Mouse (Mus musculus): Measurements from ENCODE around the gene Rbm19. TPM values are rescaled to one million over a fixed set of nuclear protein-coding genes. Genes with fewer than 3 reads are reported as not detected.
A peak's percentile ranks its signal among the peaks of the same experiment; 100 is the strongest.

The Rbm19 gene
- polyA plus RNA-seq, 1 experiment from 2014 or later, result 31.4 TPM

DNA sequence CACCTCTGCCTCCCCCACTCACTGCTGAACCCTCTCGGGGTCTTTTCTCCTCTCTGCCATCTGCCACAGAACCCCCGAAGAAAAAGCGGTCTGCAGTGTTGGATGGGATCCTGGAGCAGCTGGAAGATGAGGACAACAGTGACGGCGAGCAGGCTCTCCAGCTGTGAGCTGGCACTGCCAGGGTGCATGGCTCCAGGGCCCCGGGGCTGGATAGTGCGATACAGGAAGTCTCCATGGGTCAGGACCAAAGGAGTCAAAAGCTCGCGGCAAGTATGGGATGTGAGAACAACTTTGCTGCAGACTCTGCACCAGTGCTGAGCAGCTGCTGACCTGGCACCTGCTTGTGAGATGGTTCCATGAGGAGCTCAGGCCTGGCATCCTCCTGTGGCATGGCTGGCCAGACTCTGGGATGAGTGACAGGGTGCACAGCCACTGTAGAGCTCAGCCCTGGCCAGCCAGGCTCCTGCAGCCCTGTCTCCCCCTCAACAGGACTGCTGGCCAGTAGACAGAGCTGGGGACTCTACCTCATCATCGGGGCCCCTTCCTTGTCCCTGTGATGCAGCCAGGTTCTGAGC, 81.6 kb downstream of the Rbm19 start:
- DNase-seq (ENCODE audit: low spot score), result no peak
- 89% methylated on average over 10 of the region's 10 CpGs for WGBS

DNA sequence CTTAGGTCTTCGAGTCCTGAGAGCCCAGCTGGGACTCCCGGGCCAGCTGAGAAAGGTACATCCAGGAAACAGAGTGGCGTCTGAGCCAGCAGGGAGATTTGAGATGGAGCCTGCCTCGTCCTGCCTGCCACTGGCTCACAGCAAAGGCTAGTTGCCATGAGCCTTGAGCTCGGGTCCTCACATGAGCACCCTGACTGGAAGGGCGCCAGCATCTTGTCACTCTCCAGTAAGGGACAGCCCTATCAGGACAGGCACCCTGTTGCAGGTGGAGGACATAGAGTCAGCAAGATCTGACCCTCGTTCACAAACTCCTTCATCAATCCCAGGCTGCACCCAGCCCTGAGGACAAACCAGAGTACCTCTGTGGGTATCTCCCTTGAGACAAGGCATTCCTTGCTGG, 83.6 kb downstream of the Rbm19 start:
- peaks cover 32% of the 10 kb centered on the region for H3K36me3 ChIP-seq
- DNase-seq (ENCODE audit: low spot score), result no peak
- 90% methylated on average over 7 of the region's 7 CpGs for WGBS
- peaks cover 18% of the 10 kb centered on the region for H3K4me1 ChIP-seq
- peaks cover 10% of the 10 kb centered on the region; the same call in 1 of the 2 replicates for H3K27me3 ChIP-seq (ENCODE audit: insufficient read depth, poor library complexity, severe bottlenecking)
- H3K9me3 ChIP-seq, result no peaks in the 10 kb centered on the region
- no peak overlapping the region for H3K4me3 ChIP-seq
- no peak overlapping the region for H3K27ac ChIP-seq

More for the DNA sequence above, 81.6 kb downstream of the Rbm19 start:
- Histone ChIP-seq H3K27me3 (ENCODE audit: insufficient read depth, poor library complexity, severe bottlenecking) (0 out of 2 replicates have a peak, but pooled peaks cover 4% of the 10 kb centered on the region), H3K27ac (no peak overlapping the region), H3K36me3 (peaks cover 37% of the 10 kb centered on the region), H3K9me3 (no peaks in the 10 kb centered on the region), H3K4me3 (no peak overlapping the region), H3K4me1 (peaks cover 35% of the 10 kb centered on the region)

- 59% methylated on average over 3 of the region's 3 CpGs for WGBS
- Histone ChIP-seq H3K4me3 (no peak overlapping the region), H3K36me3 (peaks cover 14% of the 10 kb centered on the region), H3K4me1 (peaks cover 18% of the 10 kb centered on the region), H3K27ac (no peak overlapping the region), H3K27me3 (ENCODE audit: insufficient read depth, poor library complexity, severe bottlenecking) (peaks cover 47% of the 10 kb centered on the region), H3K9me3 (no peaks in the 10 kb centered on the region)
- no peak for DNase-seq (ENCODE audit: low spot score)
Measured at GRCm38 (mm10) chr5:120204316-120204715, 88.1 kb downstream of the Rbm19 start.

DNA sequence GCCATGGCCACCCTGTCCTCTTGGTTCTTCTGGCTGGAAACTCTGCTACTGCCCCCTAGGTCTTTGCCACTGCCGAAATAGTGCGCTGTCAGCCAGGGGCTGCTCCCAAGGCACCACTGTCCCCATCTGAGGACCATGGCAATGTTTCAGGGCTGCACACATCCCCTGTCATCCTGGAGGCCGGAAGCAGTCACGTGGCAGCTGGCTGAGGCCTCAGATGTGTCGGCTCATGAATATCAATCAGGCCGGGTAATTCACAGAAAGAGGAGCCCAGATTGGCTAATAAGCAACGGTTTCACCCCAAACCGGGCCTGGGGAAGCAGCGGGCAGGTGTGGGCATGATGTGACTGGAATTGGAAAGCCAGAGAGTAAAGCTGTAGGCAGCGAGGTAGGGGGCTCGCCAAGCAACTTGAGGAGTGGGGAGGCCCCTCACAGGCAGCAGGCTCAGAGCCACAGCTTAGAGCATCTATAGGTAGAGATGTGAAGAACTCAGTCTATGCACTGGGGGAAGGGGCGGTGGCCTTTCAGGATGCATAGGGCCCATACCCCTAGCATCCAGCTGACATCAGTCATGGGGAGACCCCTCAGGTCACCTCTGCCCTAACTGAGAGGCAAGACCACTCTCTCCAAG, 90.2 kb downstream of the Rbm19 start:
- no peak for DNase-seq (ENCODE audit: low spot score)
- H3K36me3 ChIP-seq, result no peaks in the 10 kb centered on the region
- H3K27ac ChIP-seq, result no peak overlapping the region
- WGBS, result 67% methylated on average over 12 of the region's 12 CpGs
- H3K4me1 ChIP-seq, result peaks cover 28% of the 10 kb centered on the region
- peaks cover 68% of the 10 kb centered on the region for H3K27me3 ChIP-seq (ENCODE audit: insufficient read depth, poor library complexity, severe bottlenecking)
- H3K4me3 ChIP-seq, result no peak overlapping the region
- H3K9me3 ChIP-seq, result no peaks in the 10 kb centered on the region

- Histone ChIP-seq H3K4me1 (peaks cover 28% of the 10 kb centered on the region), H3K4me3 (no peak overlapping the region), H3K27me3 (ENCODE audit: insufficient read depth, poor library complexity, severe bottlenecking) (peaks cover 72% of the 10 kb centered on the region), H3K36me3 (no peaks in the 10 kb centered on the region), H3K27ac (no peak overlapping the region), H3K9me3 (no peaks in the 10 kb centered on the region)
- no peak for DNase-seq (ENCODE audit: low spot score)
- 56% methylated on average over 4 of the region's 4 CpGs for WGBS
Measured at GRCm38 (mm10) chr5:120207492-120207891, 91.2 kb downstream of the Rbm19 start.

DNA sequence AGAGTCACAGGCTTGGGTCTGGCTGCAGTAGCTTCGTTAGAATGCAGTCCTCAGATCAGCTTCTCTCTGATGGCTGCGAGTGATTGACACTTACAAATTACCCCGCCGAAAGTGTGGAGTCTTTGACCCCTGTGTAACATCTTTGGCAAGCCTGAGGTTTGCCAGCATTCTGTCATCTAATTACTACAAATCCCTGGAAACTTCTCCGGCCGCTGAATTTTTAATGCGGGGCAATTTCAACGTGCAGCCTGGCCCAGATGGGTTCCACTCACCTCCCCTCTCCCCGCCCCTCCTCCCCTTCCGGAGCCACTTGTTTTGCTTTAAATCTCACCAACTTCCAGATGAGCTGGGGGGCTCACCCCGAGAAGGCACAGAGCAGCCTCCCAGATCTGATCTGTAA, 94.4 kb downstream of the Rbm19 start:
- Histone ChIP-seq H3K4me1 (peaks cover 28% of the 10 kb centered on the region), H3K36me3 (no peaks in the 10 kb centered on the region), H3K27ac (0 out of 2 replicates have a peak overlapping the region, but pooled peaks have one; percentile 7), H3K9me3 (no peaks in the 10 kb centered on the region), H3K27me3 (ENCODE audit: insufficient read depth, poor library complexity, severe bottlenecking) (peaks cover 71% of the 10 kb centered on the region), H3K4me3 (peak overlapping the region; percentile 46)
- DNase-seq (ENCODE audit: low spot score), result no peak
- whole genome bisulfite sequencing, result 7% methylated on average over 11 of the region's 11 CpGs

- no peak for DNase-seq (ENCODE audit: low spot score)
- no peaks in the 10 kb centered on the region for H3K36me3 ChIP-seq
- WGBS, result 5% methylated on average over 17 of the region's 17 CpGs
- no peaks in the 10 kb centered on the region for H3K9me3 ChIP-seq
- peak overlapping the region; percentile 46 for H3K4me3 ChIP-seq
- peaks cover 66% of the 10 kb centered on the region for H3K27me3 ChIP-seq (ENCODE audit: insufficient read depth, poor library complexity, severe bottlenecking)
- 0 out of 2 replicates have a peak overlapping the region, but pooled peaks have one; percentile 7 for H3K27ac ChIP-seq
- H3K4me1 ChIP-seq, result peaks cover 26% of the 10 kb centered on the region
Measured at GRCm38 (mm10) chr5:120211182-120211581, 94.9 kb downstream of the Rbm19 start.

GRCm38 (mm10) chr5:120214511-120214910, 98.2 kb downstream of the Rbm19 start:
- 66% methylated on average over 3 of the region's 3 CpGs for WGBS
- Histone ChIP-seq H3K36me3 (no peaks in the 10 kb centered on the region), H3K27ac (no peak overlapping the region), H3K4me1 (peaks cover 10% of the 10 kb centered on the region), H3K9me3 (no peaks in the 10 kb centered on the region), H3K27me3 (ENCODE audit: insufficient read depth, poor library complexity, severe bottlenecking) (peaks cover 50% of the 10 kb centered on the region), H3K4me3 (no peak overlapping the region)
- no peak for DNase-seq (ENCODE audit: low spot score)

DNA sequence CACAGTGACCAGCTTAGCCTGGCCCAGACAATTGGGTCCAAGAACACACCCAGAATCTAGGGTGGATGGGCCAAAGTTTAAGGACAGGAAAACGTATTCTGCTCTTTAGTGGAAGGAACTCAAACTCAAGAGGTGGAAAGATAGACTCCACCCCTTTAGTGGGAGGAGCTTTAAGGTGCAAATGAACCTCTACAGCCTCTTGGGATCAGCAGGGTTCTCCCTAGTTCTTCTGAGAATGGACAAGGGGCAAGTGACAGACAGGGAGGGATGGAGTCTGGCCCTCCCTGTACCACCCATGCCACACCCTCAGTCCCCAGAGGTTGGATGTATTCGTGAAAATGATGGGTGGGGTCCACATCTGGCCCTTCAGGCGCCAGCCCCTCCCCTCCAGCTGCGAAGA, 105.0 kb downstream of the Rbm19 start:
- Histone ChIP-seq H3K4me3 (no peak overlapping the region), H3K36me3 (no peaks in the 10 kb centered on the region), H3K4me1 (peaks cover 13% of the 10 kb centered on the region), H3K27me3 (ENCODE audit: insufficient read depth, poor library complexity, severe bottlenecking) (peaks cover 67% of the 10 kb centered on the region), H3K27ac (no peak overlapping the region), H3K9me3 (no peaks in the 10 kb centered on the region)
- DNase-seq (ENCODE audit: low spot score), result no peak
- WGBS, result 4% methylated on average over 4 of the region's 4 CpGs

DNA sequence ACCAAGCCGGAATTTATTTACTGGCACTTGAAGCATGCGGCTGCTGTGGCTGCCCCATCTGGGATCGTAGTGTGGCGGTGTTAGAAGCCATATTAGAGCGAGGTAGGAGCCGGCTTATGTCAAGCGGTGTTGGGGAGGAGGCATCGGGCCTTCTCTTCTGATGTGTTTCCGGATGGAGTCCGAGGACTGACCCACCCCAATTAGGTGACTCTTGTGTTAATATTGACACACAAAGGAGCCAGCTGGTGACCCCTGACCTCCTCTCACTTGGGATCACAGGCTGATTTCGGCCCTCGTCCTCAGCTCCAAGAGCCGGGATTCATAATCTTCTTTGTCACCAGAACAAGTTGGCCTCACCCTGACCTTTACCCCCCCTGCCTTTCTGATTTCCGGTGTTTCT, 109.1 kb downstream of the Rbm19 start:
- H3K27me3 ChIP-seq (ENCODE audit: insufficient read depth, poor library complexity, severe bottlenecking), result peaks cover 70% of the 10 kb centered on the region
- WGBS, result 65% methylated on average over 14 of the region's 14 CpGs
- peaks cover 13% of the 10 kb centered on the region for H3K4me1 ChIP-seq
- DNase-seq (ENCODE audit: low spot score), result no peak
- no peaks in the 10 kb centered on the region for H3K36me3 ChIP-seq
- H3K27ac ChIP-seq, result no peak overlapping the region
- H3K4me3 ChIP-seq, result no peak overlapping the region
- no peaks in the 10 kb centered on the region for H3K9me3 ChIP-seq

DNA sequence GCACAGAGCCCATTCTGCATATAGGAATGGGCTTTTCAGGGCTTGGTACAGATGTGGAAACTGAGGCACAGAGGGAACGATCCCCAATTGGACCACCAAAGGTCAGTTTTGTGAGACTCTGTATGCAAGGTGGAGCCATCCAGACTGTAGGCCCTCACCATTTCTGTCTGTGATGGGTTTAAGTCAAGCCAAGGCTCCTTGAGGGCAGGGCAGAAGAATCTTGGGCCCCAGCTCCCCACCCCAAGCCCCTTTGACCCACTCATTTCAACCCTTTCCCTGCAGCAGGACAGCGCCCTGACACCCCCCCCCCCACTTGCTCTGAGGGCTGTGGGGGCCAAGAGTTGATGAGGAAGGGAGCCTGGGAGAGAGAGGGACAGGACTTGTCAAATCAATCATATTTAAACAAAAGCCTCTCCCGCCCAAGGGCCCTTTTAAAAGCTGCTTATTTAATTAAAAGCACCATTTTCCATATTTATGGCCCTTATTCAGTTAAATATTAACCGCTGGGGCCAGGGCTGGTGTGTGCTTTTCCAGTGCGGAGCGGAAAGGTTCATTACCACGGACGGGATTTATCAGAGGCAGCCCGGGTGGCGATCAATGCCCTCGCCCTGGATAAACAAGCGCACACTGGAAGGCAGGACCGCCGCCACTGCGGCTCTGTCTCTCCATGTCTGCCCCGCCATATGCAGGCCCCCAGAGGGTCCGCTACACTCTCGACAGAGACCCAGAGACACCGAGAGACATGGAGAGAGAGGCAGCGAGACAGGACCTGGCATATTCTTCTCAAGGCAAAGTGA, 112.5 kb downstream of the Rbm19 start:
- H3K9me3 ChIP-seq, result no peaks in the 10 kb centered on the region

GRCm38 (mm10) chr5:120231435-120232147, 115.3 kb downstream of the Rbm19 start:
- peak overlapping the region; percentile 42 for H3K4me3 ChIP-seq
- 6% methylated on average over 24 of the region's 25 CpGs for WGBS
- no peaks in the 10 kb centered on the region for H3K36me3 ChIP-seq
- no peak for DNase-seq (ENCODE audit: low spot score)
- no peaks in the 10 kb centered on the region for H3K9me3 ChIP-seq
- H3K4me1 ChIP-seq, result peaks cover 8% of the 10 kb centered on the region; the same call in 1 of the 2 replicates
- H3K27ac ChIP-seq, result 0 out of 2 replicates have a peak overlapping the region, but pooled peaks have one; percentile 18
- H3K27me3 ChIP-seq (ENCODE audit: insufficient read depth, poor library complexity, severe bottlenecking), result peaks cover 72% of the 10 kb centered on the region

More for the DNA sequence above, 112.5 kb downstream of the Rbm19 start:
- peaks cover 6% of the 10 kb centered on the region for H3K4me1 ChIP-seq
- DNase-seq (ENCODE audit: low spot score), result no peak
- no peak overlapping the region for H3K27ac ChIP-seq
- no peak overlapping the region for H3K4me3 ChIP-seq
- peaks cover 68% of the 10 kb centered on the region for H3K27me3 ChIP-seq (ENCODE audit: insufficient read depth, poor library complexity, severe bottlenecking)
- H3K36me3 ChIP-seq, result no peaks in the 10 kb centered on the region
- 53% methylated on average over 20 of the region's 20 CpGs for WGBS

Data from heart, embryonic 10.5 days (tissue).